Mouse (Mus musculus) lung, adult 2 months (tissue): ENCODE measurements around the gene Rbms3.

Experiments used
- CTCF ChIP-seq: fragments of 200-500 bp; IDR thresholded peaks from 2 replicates; pipeline ENCODE4 v1.5.1; 2011; ENCODE audit warnings: mild to moderate bottlenecking, low read length, control low read depth; ENCODE audit not compliant: insufficient read depth
- POLR2A ChIP-seq: fragments of 200-500 bp; IDR thresholded peaks from 2 replicates; pipeline ENCODE4 v1.6.1; 2011; ENCODE audit warnings: low read depth, mild to moderate bottlenecking, control low read depth, low read length, borderline replicate concordance; ENCODE audit errors: extremely low read depth

DNA sequence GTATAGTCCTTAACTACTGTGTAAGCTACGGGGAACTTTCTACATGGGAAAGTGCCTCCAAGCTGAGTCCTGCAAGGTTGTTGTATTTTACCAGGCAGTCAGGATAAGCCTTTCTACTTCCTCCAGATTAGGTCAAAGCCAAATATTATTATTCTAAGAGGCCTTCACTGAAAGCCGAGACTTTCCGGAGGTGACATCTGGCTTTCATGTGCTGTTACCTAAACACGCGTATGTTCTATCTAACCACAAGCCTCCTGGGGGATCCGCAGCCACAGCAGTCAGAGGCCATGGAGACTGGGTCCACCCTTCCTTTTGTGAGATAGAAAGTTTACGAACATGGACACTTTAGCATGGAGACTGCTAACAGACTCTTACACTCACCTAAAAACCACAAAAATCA is 552.2 kb downstream of the Rbms3 start:
- no peak for TF ChIP-seq POLR2A
- TF ChIP-seq CTCF, result no peak
